Comparison of ENCODE assay signal across 8 mouse cellular contexts in genomic region chr12:100106275-100106895, GRCm38 (mm10). TPM values are rescaled to one million over a fixed set of nuclear protein-coding genes. Genes with fewer than 3 reads are reported as not detected.
A peak's percentile ranks its signal among the peaks of the same experiment; 100 is the strongest.
DNase-seq lines count a peak whose midpoint lies in the region; ATAC-seq and TF ChIP-seq lines count a peak whose summit lies in the region.

No protein-coding gene starts in this region.

- no peak overlapping the region for H3K4me2 ChIP-seq in kidney, postnatal 0 days (ENCODE audit: low read length)

- no peaks in the 10 kb centered on the region for H3K36me3 ChIP-seq in kidney, postnatal 0 days (ENCODE audit: insufficient read depth, low read length)

- H3K4me1 ChIP-seq in cortical plate, adult 2 months (ENCODE audit: control insufficient read depth, insufficient read depth, low read length), result peaks cover 4% of the 10 kb centered on the region
- H3K4me1 ChIP-seq in kidney, postnatal 0 days (replicated peaks; ENCODE audit: insufficient read depth, low read length), result peaks cover 4% of the 10 kb centered on the region; the same call in 1 of the 2 replicates

- ATAC-seq in kidney, postnatal 0 days (replicated peaks; ENCODE audit: low FRiP score, low read depth), result no peak
- peak; percentile 59; the same call in 1 of the 2 replicates for ATAC-seq in neutrophil, adult 5-6 weeks (ENCODE audit: extremely low read depth, insufficient number of reproducible peaks, low FRiP score, poor library complexity, severe bottlenecking)

- H3K4me3 ChIP-seq in cortical plate, adult 2 months (ENCODE audit: insufficient read depth, low read length), result no peak overlapping the region
- no peak overlapping the region for H3K4me3 ChIP-seq in kidney, postnatal 0 days (replicated peaks; ENCODE audit: low read depth, low read length)

- no peak for TF ChIP-seq POLR2A in cortical plate, adult 2 months (IDR thresholded peaks at IDR 0.05; ENCODE audit: extremely low read depth, insufficient read depth, low read length)

- no peaks in the 10 kb centered on the region for H3K27me3 ChIP-seq in kidney, postnatal 0 days (ENCODE audit: insufficient read depth, low read length)

- TF ChIP-seq CTCF in cortical plate, adult 2 months (IDR thresholded peaks at IDR 0.05; ENCODE audit: extremely low read depth, insufficient read depth, low read length), result peak; percentile 87
- TF ChIP-seq CTCF in kidney, postnatal 0 days (IDR thresholded peaks at IDR 0.05; ENCODE audit: low read depth), result peak; percentile 85

- H3K9me3 ChIP-seq in kidney, postnatal 0 days (replicated peaks; ENCODE audit: low read length), result no peaks in the 10 kb centered on the region

- DNase-seq in 416B (ENCODE audit: low read depth), result peak; percentile 75
- DNase-seq in R1 (ENCODE audit: low read depth, low spot score), result peak; percentile 76
- peak; percentile 78 for DNase-seq in heart, adult 8-10 months (ENCODE audit: low spot score)
- DNase-seq in kidney, postnatal 0 days (ENCODE audit: low spot score), result peak; percentile 88
- DNase-seq in lung, adult 18-20 months, result peak; percentile 57 to 75
- peak; percentile 37 for DNase-seq in testis, postnatal 14 days (ENCODE audit: low spot score)

- H3K27ac ChIP-seq in cortical plate, adult 2 months (ENCODE audit: insufficient read depth, low read length), result no peak overlapping the region
- no peak overlapping the region for H3K27ac ChIP-seq in kidney, postnatal 0 days

- 12% methylated on average over 20 of the region's 20 CpGs for WGBS in kidney, postnatal 0 days

- no peak overlapping the region for H3K9ac ChIP-seq in kidney, postnatal 0 days (ENCODE audit: low read depth, low read length)

RNA-seq across cellular contexts. Expression of gene Psmc1, which starts 3.6 kb away (rescaled TPM):
- polyA plus RNA-seq in cortical plate, adult 2 months (2012; rRNA removed), result 143 and 149 TPM in 2 replicates
- 100 to 1,000 TPM; 125 to 153 (median 140) TPM for total RNA-seq in heart, adult 8-10 months (2022)
- 236 and 264 TPM in 2 replicates for polyA plus RNA-seq in kidney, postnatal 0 days (2015; fragmentation: Nextera tagmentation; extraction: Ambion mirVana)
- 76.6 and 118 TPM in 2 replicates for total RNA-seq in neutrophil, adult 5-6 weeks (2017)

RNA-seq across cellular contexts. Expression of gene Nrde2, which starts 53.1 kb away (rescaled TPM):
- polyA plus RNA-seq in cortical plate, adult 2 months (2012; rRNA removed), result 11.8 and 12.3 TPM in 2 replicates
- total RNA-seq in heart, adult 8-10 months (2022), result 10 to 100 TPM in 2 of 4 experiments, 1 to 10 TPM in 2; 8.1 to 14.2 (median 10.9) TPM
- 17.2 and 18.6 TPM in 2 replicates for polyA plus RNA-seq in kidney, postnatal 0 days (2015; fragmentation: Nextera tagmentation; extraction: Ambion mirVana)
- total RNA-seq in neutrophil, adult 5-6 weeks (2017), result 29.8 and 32.6 TPM in 2 replicates

Comparison
In these comparisons a context has a peak if more than half of its experiments do, and no peak if none do; other contexts are left out.
1. DNase-seq: peak in every context shown above with its lines; median percentile 88 in kidney, postnatal 0 days; 78 in heart, adult 8-10 months; 76 in R1; 75 in 416B; 66 in lung, adult 18-20 months; 37 in testis, postnatal 14 days.